ENCODE assay signal across 8 mouse cellular contexts in genomic region chr8:125513935-125514334, GRCm38 (mm10). TPM values are rescaled to one million over a fixed set of nuclear protein-coding genes. Genes with fewer than 3 reads are reported as not detected.
DNase-seq lines count a peak whose midpoint lies in the region; ATAC-seq and TF ChIP-seq lines count a peak whose summit lies in the region.

No protein-coding gene starts in this region.

- no peak overlapping the region for H3K4me3 ChIP-seq in ES-Bruce4 (ENCODE audit: low read depth, low read length)
- H3K4me3 ChIP-seq in heart, embryonic 12.5 days = no peak overlapping the region
- H3K4me3 ChIP-seq in limb, embryonic 10.5 days = no peak overlapping the region

- WGBS in heart, embryonic 12.5 days = 9% methylated on average over 5 of the region's 5 CpGs
- WGBS in limb, embryonic 10.5 days = 66% methylated on average over 5 of the region's 5 CpGs

- H3K4me1 ChIP-seq in ES-Bruce4 (ENCODE audit: control insufficient read depth, insufficient read depth, low read length) = peaks cover 18% of the 10 kb centered on the region
- H3K4me1 ChIP-seq in heart, embryonic 12.5 days (replicated peaks) = peaks cover 91% of the 10 kb centered on the region
- H3K4me1 ChIP-seq in limb, embryonic 10.5 days = peaks cover 60% of the 10 kb centered on the region

- no peak for TF ChIP-seq POLR2A in ES-Bruce4 (IDR thresholded peaks at IDR 0.05; ENCODE audit: insufficient read depth, low read length)

- no peak for TF ChIP-seq CTCF in ES-Bruce4 (IDR thresholded peaks at IDR 0.05; ENCODE audit: low read depth, low read length)

- peak; percentile 74 for DNase-seq in R1 (ENCODE audit: low read depth, low spot score)
- no peak for DNase-seq in limb, embryonic 10.5 days (ENCODE audit: low spot score)
- DNase-seq in thymus, postnatal 10 days (ENCODE audit: low spot score in 2 of 2) = no peak
- no peak for DNase-seq in layer of hippocampus, postnatal 36 days
- no peak for DNase-seq in thymus, postnatal 36 days

- TF ChIP-seq EP300 in ES-Bruce4 (IDR thresholded peaks at IDR 0.05; ENCODE audit: insufficient read depth, low read depth, low read length) = peak; percentile 59; the same call in 1 of the 2 replicates

- peak overlapping the region; percentile 43 for H3K4me2 ChIP-seq in heart, embryonic 12.5 days

- no peaks in the 10 kb centered on the region for H3K36me3 ChIP-seq in ES-Bruce4 (ENCODE audit: control insufficient read depth, insufficient read depth, low read length, poor library complexity, severe bottlenecking)
- 0 out of 2 replicates have a peak, but pooled peaks cover 4% of the 10 kb centered on the region for H3K36me3 ChIP-seq in heart, embryonic 12.5 days
- H3K36me3 ChIP-seq in limb, embryonic 10.5 days = 0 out of 2 replicates have a peak, but pooled peaks cover 2% of the 10 kb centered on the region

- no peaks in the 10 kb centered on the region for H3K27me3 ChIP-seq in ES-Bruce4 (ENCODE audit: control insufficient read depth, insufficient read depth, low read length, poor library complexity, severe bottlenecking)
- no peaks in the 10 kb centered on the region for H3K27me3 ChIP-seq in heart, embryonic 12.5 days (replicated peaks)
- H3K27me3 ChIP-seq in limb, embryonic 10.5 days (ENCODE audit: low read depth, poor library complexity, severe bottlenecking) = no peaks in the 10 kb centered on the region

- no peak overlapping the region for H3K9ac ChIP-seq in ES-Bruce4 (ENCODE audit: low read depth, poor library complexity, severe bottlenecking)
- peak overlapping the region; percentile 69 for H3K9ac ChIP-seq in heart, embryonic 12.5 days

- peak; percentile 76; the same call in 1 of the 2 replicates for ATAC-seq in heart, embryonic 12.5 days (ENCODE audit: insufficient number of reproducible peaks, low FRiP score)
- no peak for ATAC-seq in megakaryocyte, adult 5-6 weeks (ENCODE audit: poor library complexity, severe bottlenecking)

- 0 out of 2 replicates have a peak overlapping the region, but pooled peaks have one; percentile 21 for H3K27ac ChIP-seq in ES-Bruce4 (ENCODE audit: insufficient read depth, low read length)
- peak overlapping the region; percentile 98 for H3K27ac ChIP-seq in heart, embryonic 12.5 days (ENCODE audit: poor library complexity, severe bottlenecking)
- H3K27ac ChIP-seq in limb, embryonic 10.5 days = peak overlapping the region; percentile 66; the same call in 1 of the 2 replicates

- no peaks in the 10 kb centered on the region for H3K9me3 ChIP-seq in ES-Bruce4 (replicated peaks; ENCODE audit: control insufficient read depth, insufficient read depth, low read length, poor library complexity, severe bottlenecking)
- H3K9me3 ChIP-seq in heart, embryonic 12.5 days (replicated peaks) = no peaks in the 10 kb centered on the region
- no peaks in the 10 kb centered on the region for H3K9me3 ChIP-seq in limb, embryonic 10.5 days (replicated peaks)

RNA-seq across cellular contexts. Expression of gene Sipa1l2, which starts 55.7 kb away (rescaled TPM):
- 24.3 and 25.1 TPM in 2 replicates for polyA plus RNA-seq in ES-Bruce4 (2011; ENCODE audit: insufficient read depth, insufficient read length, low read depth, missing spikeins)
- 32.8 and 36.0 TPM in 2 replicates for polyA plus RNA-seq in heart, embryonic 12.5 days (2016; fragmentation: Nextera tagmentation; extraction: Ambion mirVana)
- 11.0 and 13.9 TPM in 2 replicates for polyA plus RNA-seq in limb, embryonic 10.5 days (2016; fragmentation: Nextera tagmentation; extraction: Ambion mirVana)
- total RNA-seq in megakaryocyte, adult 5-6 weeks (2015) = 5.2 and 7.4 TPM in 2 replicates
- 10.9 and 11.6 TPM in 2 replicates for total RNA-seq in megakaryocyte, adult 5-6 weeks (2017)
- total RNA-seq in layer of hippocampus, postnatal 36 days (2021) = 10 to 100 TPM; 60.7 to 73.7 TPM

Comparison
In these comparisons a context has a peak if more than half of its experiments do, and no peak if none do; other contexts are left out.
1. H3K27ac ChIP-seq: peak in every context shown above with its lines; median percentile 98 in heart, embryonic 12.5 days; 66 in limb, embryonic 10.5 days; 21 in ES-Bruce4.